Mouse (Mus musculus) lung, embryonic 15.5 days (tissue): ENCODE measurements around the gene Wdtc1. TPM values are rescaled to one million over a fixed set of nuclear protein-coding genes. Genes with fewer than 3 reads are reported as not detected.

Experiments used
- ATAC-seq: fragments of 200-750 bp; cut with Nextera tagmentation; 2 replicates; pipeline ENCODE4 v1.8.0; 2017; ENCODE audit warnings: moderate number of reproducible peaks, borderline replicate concordance; ENCODE audit not compliant: low FRiP score, low TSS enrichment; ENCODE audit errors: extremely low read depth
- H3K27ac ChIP-seq: fragments of 300-500 bp; sonication (generic); 2 replicates; pipeline ENCODE4 v1.5.1; 2015; ENCODE audit warnings: moderate library complexity, mild to moderate bottlenecking, inconsistent platforms
- H3K27me3 ChIP-seq: fragments of 300-500 bp; sonication (generic); 2 replicates; pipeline ENCODE4 v1.6.1; 2015; ENCODE audit warnings: inconsistent platforms
- H3K36me3 ChIP-seq: fragments of 300-500 bp; sonication (generic); 2 replicates; pipeline ENCODE4 v1.6.1; 2015; ENCODE audit warnings: inconsistent platforms
- H3K4me1 ChIP-seq: fragments of 300-500 bp; sonication (generic); 2 replicates; pipeline ENCODE4 v1.6.1; 2015; ENCODE audit warnings: inconsistent platforms
- H3K4me2 ChIP-seq: fragments of 300-500 bp; sonication (generic); 2 replicates; pipeline ENCODE4 v1.6.1; 2015; ENCODE audit warnings: inconsistent platforms, mild to moderate bottlenecking, moderate library complexity
- H3K4me3 ChIP-seq: fragments of 300-500 bp; sonication (generic); 2 replicates; pipeline ENCODE4 v1.5.1; 2015; ENCODE audit warnings: mild to moderate bottlenecking, inconsistent platforms
- H3K9ac ChIP-seq: fragments of 300-500 bp; sonication (generic); 2 replicates; pipeline ENCODE4 v1.6.1; 2015; ENCODE audit warnings: inconsistent platforms
- H3K9me3 ChIP-seq: fragments of 300-500 bp; sonication (generic); 2 replicates; pipeline ENCODE4 v1.6.1; 2016; ENCODE audit warnings: inconsistent platforms
- whole genome bisulfite sequencing: fragments of 180-500 bp; shearing (Covaris S2); methylation state at CpG from one replicate; pipeline ENCODE4 v1.1.7; 2015; 5-methylcytosine and 5-hydroxymethylcytosine counted together
- polyA plus RNA-seq: library from polyadenylated mRNA; unstranded; fragments of >200 nt; fragmentation: Nextera tagmentation; extraction: Ambion mirVana; gene quantifications from 2 replicates; pipeline ENCODE4 v1.2.1, GENCODE M21; 2015

The Wdtc1 gene
- 10.8 and 11.2 TPM in 2 replicates for polyA plus RNA-seq

DNA sequence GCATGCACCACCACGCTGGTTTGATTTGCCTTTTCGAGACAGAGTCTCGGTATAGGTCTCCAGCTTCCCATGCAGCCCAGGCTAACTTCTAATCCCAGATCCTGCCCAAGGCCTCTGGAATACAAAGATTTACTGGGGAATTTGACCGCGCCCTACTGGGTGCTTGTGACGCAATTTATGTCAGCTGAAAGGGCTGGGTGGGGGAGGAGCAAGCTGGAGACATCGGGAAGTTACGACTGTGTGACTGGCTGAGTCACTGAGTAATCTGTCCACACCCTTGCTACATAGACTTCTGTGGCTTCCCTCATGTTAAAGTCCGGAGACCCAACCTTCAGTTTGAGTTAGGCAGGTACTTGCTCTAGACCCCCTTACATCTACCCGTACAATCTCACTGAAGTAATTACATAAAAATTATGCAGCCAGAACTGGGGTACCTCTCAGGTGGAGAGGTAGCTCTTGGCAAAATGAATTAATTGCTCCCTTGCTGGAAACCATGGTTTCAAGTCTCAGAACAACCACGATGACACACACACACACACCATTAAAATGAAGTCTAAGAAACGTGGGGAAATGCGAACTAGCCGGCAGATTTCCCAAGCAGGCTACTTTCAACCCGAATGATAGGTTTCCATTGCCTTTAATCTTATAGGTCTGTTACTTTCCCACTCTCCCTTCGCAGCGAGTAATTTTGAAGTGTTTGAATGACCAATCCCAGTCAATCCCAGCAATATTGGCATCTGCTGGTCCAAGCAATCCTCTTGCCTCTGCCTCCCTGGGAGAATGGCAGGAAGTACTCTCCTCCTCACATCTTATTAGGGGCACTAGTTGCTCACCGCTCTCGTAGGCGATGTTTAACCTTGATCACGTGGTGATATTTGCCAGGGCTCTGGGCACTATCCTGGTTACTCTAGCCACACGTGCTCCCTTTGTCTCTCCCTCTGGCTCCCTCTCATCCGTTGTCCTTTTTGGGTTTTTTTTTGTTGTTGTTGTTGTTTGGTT is at the start of gene Wdtc1:
Wdtc1 (minus strand) TSS at position 115 of the 999 bp plus-strand sequence.
- Histone ChIP-seq H3K4me1 (no peaks in the 10 kb centered on the region), H3K27ac (no peak within 1 kb of the TSS), H3K4me2 (no peak within 1 kb of the TSS), H3K27me3 (no peaks in the 10 kb centered on the region), H3K4me3 (no peak within 1 kb of the TSS), H3K36me3 (no peaks in the 10 kb centered on the region), H3K9ac (no peak within 1 kb of the TSS), H3K9me3 (no peaks in the 10 kb centered on the region)
- WGBS, result 84% methylated on average over 23 of the region's 23 CpGs
- no peak for ATAC-seq

- no peak overlapping the region for H3K4me2 ChIP-seq
- H3K27ac ChIP-seq, result no peak overlapping the region
- no peak overlapping the region for H3K4me3 ChIP-seq
- H3K9ac ChIP-seq, result no peak overlapping the region
- H3K9me3 ChIP-seq, result no peaks in the 10 kb centered on the region
- peaks cover 24% of the 10 kb centered on the region for H3K4me1 ChIP-seq
- 47% methylated on average over 13 of the region's 13 CpGs for WGBS
- no peaks in the 10 kb centered on the region for H3K36me3 ChIP-seq
- no peaks in the 10 kb centered on the region for H3K27me3 ChIP-seq
- ATAC-seq, result no peak
Measured at GRCm38 (mm10) chr4:133402011-133402410, 48.7 kb upstream of the Wdtc1 start.

DNA sequence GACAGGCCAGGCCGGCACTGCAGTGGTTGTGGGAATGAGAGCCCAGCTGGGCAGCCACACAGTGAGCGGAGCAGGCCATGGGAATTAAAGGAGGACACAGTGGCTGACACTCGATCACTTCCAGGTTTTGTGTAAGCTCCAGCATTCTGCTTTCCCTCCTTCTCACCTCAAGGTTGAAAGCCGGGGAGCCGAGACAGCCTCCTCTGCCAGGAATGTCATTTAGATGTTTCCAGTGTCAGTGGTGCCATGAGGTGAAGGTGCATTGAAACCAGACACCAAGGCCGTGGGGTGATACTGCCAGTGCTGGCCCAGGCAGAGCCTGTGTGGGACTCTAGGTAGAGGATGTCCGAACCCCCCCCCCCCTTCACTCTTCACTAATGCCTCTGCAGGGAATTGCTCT is 46.8 kb upstream of the Wdtc1 start:
- H3K9ac ChIP-seq, result no peak overlapping the region
- no peak overlapping the region for H3K4me3 ChIP-seq
- no peak overlapping the region for H3K27ac ChIP-seq
- no peak overlapping the region for H3K4me2 ChIP-seq
- ATAC-seq, result no peak
- no peaks in the 10 kb centered on the region for H3K36me3 ChIP-seq
- peaks cover 33% of the 10 kb centered on the region for H3K4me1 ChIP-seq
- no peaks in the 10 kb centered on the region for H3K27me3 ChIP-seq
- 49% methylated on average over 7 of the region's 7 CpGs for WGBS
- H3K9me3 ChIP-seq, result no peaks in the 10 kb centered on the region

DNA sequence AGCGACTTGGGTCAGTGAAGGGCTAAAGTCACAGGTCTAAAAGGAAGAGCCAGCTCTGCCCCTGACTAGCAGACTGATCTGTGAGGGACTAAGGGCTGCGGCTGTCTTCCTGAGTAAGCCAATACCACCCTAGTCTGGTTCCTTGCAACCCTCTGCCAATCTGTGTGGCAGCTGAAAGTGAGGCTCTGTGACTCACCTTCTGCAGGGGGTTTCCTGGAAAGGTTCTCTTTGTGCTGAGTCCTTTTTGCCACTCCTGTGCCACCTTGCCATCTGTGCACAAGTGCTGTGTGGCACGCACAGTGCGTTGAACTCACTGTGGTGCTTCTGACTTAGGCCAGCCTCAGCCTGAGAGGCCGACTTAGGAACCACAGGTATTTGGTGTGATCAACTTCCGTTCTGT is 46.2 kb upstream of the Wdtc1 start:
- H3K36me3 ChIP-seq, result no peaks in the 10 kb centered on the region
- H3K9me3 ChIP-seq, result no peaks in the 10 kb centered on the region
- no peak overlapping the region for H3K27ac ChIP-seq
- no peaks in the 10 kb centered on the region for H3K27me3 ChIP-seq
- H3K4me1 ChIP-seq, result peaks cover 39% of the 10 kb centered on the region
- H3K9ac ChIP-seq, result no peak overlapping the region
- H3K4me2 ChIP-seq, result no peak overlapping the region
- 67% methylated on average over 6 of the region's 6 CpGs for WGBS
- no peak for ATAC-seq
- H3K4me3 ChIP-seq, result no peak overlapping the region

- no peak overlapping the region for H3K4me2 ChIP-seq
- no peaks in the 10 kb centered on the region for H3K27me3 ChIP-seq
- no peaks in the 10 kb centered on the region for H3K9me3 ChIP-seq
- H3K4me3 ChIP-seq, result no peak overlapping the region
- no peaks in the 10 kb centered on the region for H3K36me3 ChIP-seq
- H3K4me1 ChIP-seq, result peaks cover 44% of the 10 kb centered on the region
- no peak overlapping the region for H3K27ac ChIP-seq
- WGBS, result 71% methylated on average over 5 of the region's 5 CpGs
- no peak overlapping the region for H3K9ac ChIP-seq
- ATAC-seq, result no peak
Measured at GRCm38 (mm10) chr4:133398619-133399018, 45.3 kb upstream of the Wdtc1 start.

DNA sequence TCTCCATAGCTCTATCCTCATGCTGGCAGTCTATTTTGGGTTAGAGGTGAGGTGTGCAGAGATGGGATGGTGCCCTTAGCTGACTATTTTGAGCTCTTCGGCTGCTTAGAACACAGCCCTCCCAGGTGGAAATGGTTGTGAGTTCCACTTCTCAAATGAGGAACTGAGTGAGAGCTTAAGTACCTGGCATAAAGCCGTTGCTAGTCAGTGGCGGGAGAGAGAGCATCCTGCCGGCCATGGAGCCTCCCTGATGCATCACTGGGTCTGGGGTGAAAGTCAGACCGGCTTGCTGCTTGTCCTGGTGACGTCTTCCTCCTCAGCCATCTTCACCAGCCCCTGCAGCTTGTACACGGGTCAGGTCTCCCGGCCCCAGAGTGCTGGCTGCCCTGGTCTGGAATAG is 44.7 kb upstream of the Wdtc1 start:
- Histone ChIP-seq H3K27ac (no peak overlapping the region), H3K4me2 (no peak overlapping the region), H3K4me3 (no peak overlapping the region), H3K9me3 (no peaks in the 10 kb centered on the region), H3K9ac (no peak overlapping the region), H3K4me1 (peaks cover 44% of the 10 kb centered on the region), H3K27me3 (no peaks in the 10 kb centered on the region), H3K36me3 (no peaks in the 10 kb centered on the region)
- WGBS, result 64% methylated on average over 8 of the region's 8 CpGs
- no peak for ATAC-seq

DNA sequence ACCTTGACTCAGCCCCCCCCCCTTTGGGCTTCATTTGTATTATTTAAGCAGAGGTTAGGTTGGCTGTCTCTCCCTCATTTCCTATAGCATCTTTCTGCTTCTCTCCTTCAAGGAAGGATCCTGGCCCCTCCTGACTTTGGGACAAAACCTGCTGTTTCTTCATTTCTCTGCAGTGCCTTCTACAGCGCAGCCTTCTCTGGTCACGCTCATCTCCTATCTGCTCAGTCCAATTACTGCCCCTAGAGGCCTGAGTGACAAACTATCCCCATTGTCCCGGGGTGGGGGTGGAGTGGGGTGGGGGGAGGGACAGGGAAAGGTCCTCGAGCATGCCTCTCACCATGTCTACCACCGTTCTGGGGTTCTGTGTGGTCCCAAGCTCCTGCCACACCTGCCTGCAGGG is 44.0 kb upstream of the Wdtc1 start:
- Histone ChIP-seq H3K4me3 (no peak overlapping the region), H3K9ac (no peak overlapping the region), H3K27me3 (no peaks in the 10 kb centered on the region), H3K27ac (no peak overlapping the region), H3K36me3 (no peaks in the 10 kb centered on the region), H3K4me2 (no peak overlapping the region), H3K9me3 (no peaks in the 10 kb centered on the region), H3K4me1 (peaks cover 46% of the 10 kb centered on the region)
- WGBS, result 41% methylated on average over 5 of the region's 5 CpGs
- ATAC-seq, result no peak

DNA sequence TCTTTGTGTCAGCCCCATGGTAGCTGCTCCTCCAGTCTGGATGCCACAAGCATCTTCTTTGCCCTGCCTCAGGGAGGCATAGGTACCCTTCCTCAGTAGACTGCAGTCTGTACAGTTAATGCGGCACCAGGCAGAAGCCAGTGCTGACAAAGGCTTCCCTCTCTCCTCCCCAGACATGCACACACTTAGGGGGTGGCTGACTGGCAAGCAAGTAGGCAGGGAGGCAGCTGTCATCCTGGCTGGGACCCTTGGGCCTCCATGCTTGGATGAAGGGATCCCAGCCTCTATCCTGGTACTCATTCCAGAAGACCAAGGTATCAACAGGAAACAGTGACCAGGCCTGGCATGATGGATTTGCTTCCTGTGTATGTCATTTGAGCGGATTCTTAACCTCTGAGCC is 42.8 kb upstream of the Wdtc1 start:
- H3K27ac ChIP-seq, result peak overlapping the region; percentile 19; the same call in 1 of the 2 replicates
- no peak overlapping the region for H3K4me3 ChIP-seq
- H3K4me1 ChIP-seq, result peaks cover 52% of the 10 kb centered on the region
- H3K36me3 ChIP-seq, result no peaks in the 10 kb centered on the region
- H3K9ac ChIP-seq, result no peak overlapping the region
- no peak overlapping the region for H3K4me2 ChIP-seq
- no peaks in the 10 kb centered on the region for H3K9me3 ChIP-seq
- 62% methylated on average over 2 of the region's 2 CpGs for WGBS
- no peak for ATAC-seq
- H3K27me3 ChIP-seq, result no peaks in the 10 kb centered on the region

DNA sequence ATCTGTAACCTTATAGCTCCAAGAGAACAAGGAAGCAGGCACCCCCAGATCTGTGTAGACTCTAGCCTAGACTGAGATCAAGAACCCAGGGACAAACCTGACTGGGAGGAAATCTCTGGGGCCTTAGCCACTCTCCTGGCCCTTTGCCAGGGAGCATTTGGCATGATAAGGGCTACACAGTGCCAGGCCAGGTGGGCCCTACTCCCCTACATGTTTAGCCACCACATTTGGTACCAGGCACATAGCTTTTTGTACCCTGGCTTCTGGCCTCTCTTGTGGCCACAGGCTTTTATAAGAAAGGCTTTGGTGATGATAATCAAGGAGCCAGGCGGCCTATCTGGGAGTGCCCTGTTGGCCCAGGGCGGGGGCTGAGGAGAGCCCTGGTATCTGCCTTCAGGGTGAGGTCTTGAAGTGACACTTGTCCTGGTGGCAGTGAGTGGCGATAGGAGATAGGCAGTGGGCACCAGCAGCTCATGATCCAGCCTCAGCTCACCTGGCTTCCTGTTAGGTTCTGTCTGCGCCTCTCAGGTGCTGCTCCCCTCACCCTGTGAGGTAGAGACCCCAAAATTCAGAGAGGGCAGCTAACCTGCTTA is 41.8 kb upstream of the Wdtc1 start:
- no peaks in the 10 kb centered on the region for H3K36me3 ChIP-seq
- ATAC-seq, result no peak
- H3K9me3 ChIP-seq, result no peaks in the 10 kb centered on the region
- no peaks in the 10 kb centered on the region for H3K27me3 ChIP-seq
- H3K9ac ChIP-seq, result no peak overlapping the region
- no peak overlapping the region for H3K4me2 ChIP-seq
- H3K27ac ChIP-seq, result no peak overlapping the region
- 74% methylated on average over 4 of the region's 4 CpGs for WGBS
- peaks cover 62% of the 10 kb centered on the region for H3K4me1 ChIP-seq
- no peak overlapping the region for H3K4me3 ChIP-seq

- no peak overlapping the region for H3K4me3 ChIP-seq
- H3K9ac ChIP-seq, result no peak overlapping the region; the same call in 1 of the 2 replicates
- WGBS, result 64% methylated on average over 18 of the region's 18 CpGs
- no peaks in the 10 kb centered on the region for H3K27me3 ChIP-seq
- H3K27ac ChIP-seq, result peak overlapping the region; percentile 80
- peaks cover 62% of the 10 kb centered on the region for H3K4me1 ChIP-seq
- no peak overlapping the region for H3K4me2 ChIP-seq
- no peaks in the 10 kb centered on the region for H3K36me3 ChIP-seq
- H3K9me3 ChIP-seq, result no peaks in the 10 kb centered on the region
- ATAC-seq, result peak; percentile 35; the same call in 1 of the 2 replicates
Measured at GRCm38 (mm10) chr4:133391185-133392040, 38.1 kb upstream of the Wdtc1 start.

DNA sequence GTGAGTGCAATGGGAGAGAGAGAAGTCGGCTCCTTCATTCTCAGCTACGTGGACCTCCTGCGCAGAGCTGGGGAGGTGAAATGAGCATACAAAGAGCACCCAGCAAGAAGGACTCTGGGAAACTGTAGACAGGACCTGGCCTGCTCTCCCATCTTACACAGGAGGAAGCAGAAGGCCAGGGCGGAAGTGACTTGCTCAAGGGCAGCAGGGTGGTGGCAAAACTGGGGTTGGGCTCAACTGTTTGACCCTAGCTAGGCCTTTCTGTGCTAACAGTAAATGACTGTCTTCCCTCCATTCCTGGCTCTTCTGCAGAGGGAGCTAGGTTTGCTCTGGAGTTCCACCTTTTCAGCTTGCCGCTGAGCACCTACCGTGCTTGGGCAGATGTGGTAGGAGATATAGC is 37.3 kb upstream of the Wdtc1 start:
- Histone ChIP-seq H3K4me3 (no peak overlapping the region), H3K9ac (no peak overlapping the region), H3K9me3 (no peaks in the 10 kb centered on the region), H3K4me1 (peaks cover 54% of the 10 kb centered on the region), H3K4me2 (no peak overlapping the region), H3K27me3 (no peaks in the 10 kb centered on the region), H3K27ac (peak overlapping the region; percentile 80), H3K36me3 (no peaks in the 10 kb centered on the region)
- 82% methylated on average over 6 of the region's 6 CpGs for WGBS
- no peak for ATAC-seq
